Mouse (Mus musculus): ENCODE measurements around the gene Meis1.

- TF ChIP-seq MAFK (IDR thresholded peaks at IDR 0.05; ENCODE audit: insufficient read depth, low read depth, low read length) (no peak), ZC3H11A (IDR thresholded peaks at IDR 0.05; ENCODE audit: borderline replicate concordance, low read depth, low read length) (no peak), CHD2 (IDR thresholded peaks at IDR 0.05; ENCODE audit: low read depth, low read length) (no peak)
Measured at GRCm38 (mm10) chr11:18959465-18959864, 59.3 kb downstream of the Meis1 start.

Data from ES-E14 (cell line).